Mouse (Mus musculus) T-helper 17 cell (primary cell): ENCODE data around the gene Sppl2a.
"Not testable (repeated sequence)": the region's sequence is repeated elsewhere in the genome, so short reads cannot be mapped to it uniquely, and the experiment has no call there.

Source experiments
- in situ Hi-C, 2 experiments: fragments of 300-600 bp; cut with MboI, MseI; formaldehyde crosslinking; loops; 1 replicate in 1 of 2; 2 replicates in 1 of 2; pipeline ENCODE4 v1.15.1; 2025; ENCODE audit warnings: high pct_unique_total_duplicates in 2 of 2

Gene Sppl2a

GRCm38 (mm10) chr2:126904162-126904561, 28.9 kb downstream of the Sppl2a start:
- in situ Hi-C loops: no loop called here

GRCm38 (mm10) chr2:126897511-126897910, 35.5 kb downstream of the Sppl2a start:
- in situ Hi-C loops: no loop called here

- in situ Hi-C loops: no loop called here
Observed at GRCm38 (mm10) chr2:126896941-126897340, 36.1 kb downstream of the Sppl2a start.

DNA sequence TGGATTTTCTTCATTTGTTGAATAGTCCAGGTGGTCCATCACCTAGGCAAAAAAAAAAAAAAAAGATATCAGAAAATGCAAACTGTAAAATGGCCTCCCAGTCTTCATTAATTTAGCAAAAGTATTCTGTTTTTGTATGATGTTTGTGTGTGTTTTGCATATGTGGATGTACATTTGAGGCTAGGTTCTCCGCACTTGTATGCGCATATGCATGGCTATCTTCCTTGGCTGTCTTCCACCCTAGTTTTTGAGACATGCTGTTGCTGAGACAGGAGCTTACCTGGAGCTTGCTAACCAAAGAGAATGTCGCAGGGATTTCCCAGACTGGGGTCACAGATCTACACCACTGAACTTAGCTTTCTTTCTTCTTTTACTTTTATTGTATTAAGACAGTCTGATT, 38.8 kb downstream of the Sppl2a start:
- in situ Hi-C loops: no loop called here

- in situ Hi-C loops: no loop called here
Observed at GRCm38 (mm10) chr2:126892316-126892715, 40.7 kb downstream of the Sppl2a start.

DNA sequence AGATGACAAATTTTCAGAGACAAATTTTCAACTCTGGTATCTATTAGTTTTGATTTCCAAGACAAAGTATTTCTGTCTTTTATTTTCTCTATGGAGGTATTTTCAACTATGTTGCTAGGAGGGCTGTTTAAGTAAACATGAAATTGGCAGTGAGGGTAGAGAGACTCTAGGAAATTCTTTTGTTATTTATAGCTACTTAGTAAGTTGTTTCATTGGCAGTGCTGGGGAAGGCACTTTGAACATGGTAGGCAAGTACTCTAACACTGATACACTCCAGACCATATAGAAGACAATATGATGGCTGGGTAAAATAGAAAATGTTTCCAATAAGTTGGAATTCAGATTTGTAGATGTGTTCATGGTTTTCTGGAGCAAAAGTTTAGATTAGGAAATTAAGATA, 41.3 kb downstream of the Sppl2a start:
- in situ Hi-C loops: no loop called here

- in situ Hi-C loops: no loop called here
Observed at GRCm38 (mm10) chr2:126887141-126887540, 45.9 kb downstream of the Sppl2a start.

GRCm38 (mm10) chr2:126885871-126886270, 47.2 kb downstream of the Sppl2a start:
- in situ Hi-C loops: no loop called here

GRCm38 (mm10) chr2:126882711-126883110, 50.3 kb downstream of the Sppl2a start:
- in situ Hi-C loops: not testable (repeated sequence)

- in situ Hi-C loops: no loop called here
Observed at GRCm38 (mm10) chr2:126877991-126878390, 55.0 kb downstream of the Sppl2a start.

GRCm38 (mm10) chr2:126875871-126876796, 56.9 kb downstream of the Sppl2a start, which contains the start of gene Trpm7:
Gene Trpm7, minus strand, starts transcription at chr2:126876230.
- in situ Hi-C loops: no loop called here

- in situ Hi-C loops: no loop called here
Observed at GRCm38 (mm10) chr2:126875516-126875835, 57.6 kb downstream of the Sppl2a start.

- in situ Hi-C loops: no loop called here
Observed at GRCm38 (mm10) chr2:126874809-126875515, 58.1 kb downstream of the Sppl2a start.

DNA sequence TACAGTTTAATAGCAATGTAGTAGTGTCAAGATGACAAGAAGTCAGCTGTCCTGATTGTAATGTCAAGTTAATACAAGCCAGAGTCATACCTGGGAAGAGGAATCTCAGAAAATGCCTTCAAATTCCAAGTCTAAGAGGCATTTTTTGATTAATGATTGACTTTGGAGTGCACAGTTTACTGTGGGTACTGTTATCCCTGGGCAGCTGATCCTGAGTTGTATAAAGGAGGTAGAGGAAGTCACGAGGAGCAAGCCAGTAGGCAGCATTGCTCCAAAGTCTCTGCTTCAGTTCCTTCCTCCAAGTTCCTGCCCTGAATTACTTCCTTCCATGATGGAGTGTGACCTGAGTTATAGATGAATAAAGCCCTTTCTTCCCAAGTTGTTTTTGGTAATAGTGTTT, 66.7 kb downstream of the Sppl2a start:
- in situ Hi-C loops: no loop called here

DNA sequence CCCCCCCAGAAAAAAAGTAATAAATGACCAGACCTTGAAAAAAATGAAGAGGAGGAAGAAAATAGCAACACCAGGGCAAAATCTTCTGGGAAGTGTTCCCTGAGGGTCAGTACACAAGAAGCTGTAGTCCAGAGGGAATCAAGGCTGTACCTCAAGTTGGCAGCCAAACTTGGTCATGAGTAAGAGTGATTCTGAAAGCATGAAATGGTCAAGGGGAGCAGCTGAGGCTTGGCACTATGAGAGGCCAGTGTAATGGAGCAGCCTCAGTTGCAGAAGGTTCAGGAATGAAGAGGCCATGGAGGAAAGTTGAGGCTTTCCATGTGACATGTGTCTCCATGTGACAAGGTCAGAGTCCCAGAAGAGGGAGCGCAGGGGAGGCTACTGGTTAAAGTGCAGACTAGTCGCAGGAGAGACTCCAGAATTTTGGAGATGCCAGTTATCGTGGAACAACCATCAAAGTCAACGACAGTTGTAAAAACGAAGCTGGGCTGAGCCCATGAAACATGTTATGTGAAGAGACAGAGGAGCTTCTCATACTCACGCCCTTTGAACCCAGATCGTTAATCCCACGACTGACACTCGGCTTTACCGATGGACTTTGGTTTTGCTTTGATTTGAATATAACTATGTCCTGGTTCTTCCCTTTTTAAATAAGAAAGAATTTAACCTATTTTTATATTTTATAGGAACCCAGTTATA, 67.4 kb downstream of the Sppl2a start:
- in situ Hi-C loops: no loop called here

DNA sequence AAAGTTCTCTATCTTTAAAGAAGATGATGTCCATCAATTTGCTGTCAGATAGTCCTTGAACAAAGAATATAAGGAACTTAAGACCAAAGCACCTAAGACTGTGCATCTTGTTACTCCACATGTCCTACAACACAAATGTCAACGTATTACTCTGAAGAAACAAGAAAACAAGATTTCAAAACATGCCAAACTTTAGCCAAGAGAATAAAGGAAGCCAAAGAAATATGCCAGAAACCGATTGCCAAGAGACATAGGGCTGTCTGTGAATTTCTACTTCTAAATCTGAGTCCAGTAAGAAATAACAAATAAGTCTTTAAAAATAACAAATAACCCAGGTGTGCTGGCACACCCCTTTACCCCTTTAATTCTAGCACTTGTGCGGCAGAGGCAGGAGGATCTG, 68.0 kb downstream of the Sppl2a start:
- in situ Hi-C loops: no loop called here

DNA sequence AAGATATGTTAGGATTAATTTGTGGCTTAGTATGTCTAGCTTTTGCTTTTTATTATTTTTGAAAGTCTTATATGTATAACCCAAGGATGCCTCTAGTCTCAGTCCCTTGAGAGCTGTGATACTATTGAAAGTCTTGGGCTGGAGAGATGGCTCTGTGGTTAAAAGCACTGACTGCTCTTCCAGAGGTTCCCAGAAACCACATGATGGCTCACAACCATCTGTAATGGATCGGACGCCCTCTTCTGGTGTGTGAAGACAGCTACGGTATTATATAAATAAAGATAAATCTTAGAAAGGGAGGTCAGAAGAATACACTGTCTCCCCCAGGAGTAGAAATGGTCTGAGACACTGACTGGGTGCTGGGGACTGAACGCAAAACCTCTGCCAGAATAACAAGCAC, 88.3 kb downstream of the Sppl2a start:
- in situ Hi-C loops: no loop called here
